Comparison of ENCODE assay signal across 8 mouse cellular contexts in genomic region chr7:45365742-45366651, GRCm38 (mm10). TPM values are rescaled to one million over a fixed set of nuclear protein-coding genes. Genes with fewer than 3 reads are reported as not detected.
DNase-seq lines count a peak whose midpoint lies in the region; ATAC-seq lines count a peak whose summit lies in the region.

No protein-coding gene starts in this region.

- DNase-seq in layer of hippocampus, postnatal 10 days (ENCODE audit: low spot score in 2 of 2): peak; percentile 51 to 60
- no peak for DNase-seq in layer of hippocampus, adult 11-12 months (ENCODE audit: low spot score)
- DNase-seq in retina, embryonic 14.5 days (ENCODE audit: low spot score): peak; percentile 44
- DNase-seq in layer of hippocampus, adult 8-10 months (ENCODE audit: low spot score in 2 of 2): no peak

- peak overlapping the region; percentile 40 for H3K4me3 ChIP-seq in brown adipose tissue, adult 24 weeks (ENCODE audit: insufficient read depth, low read depth, low read length)
- peak overlapping the region; percentile 77 for H3K4me3 ChIP-seq in forebrain, embryonic 15.5 days
- H3K4me3 ChIP-seq in intestine, embryonic 15.5 days (replicated peaks): peak overlapping the region; percentile 59
- peak overlapping the region; percentile 62 for H3K4me3 ChIP-seq in lung, embryonic 15.5 days

- 5% methylated on average over 35 of the region's 35 CpGs for WGBS in forebrain, embryonic 15.5 days
- WGBS in intestine, embryonic 15.5 days: 3% methylated on average over 35 of the region's 35 CpGs
- 2% methylated on average over 34 of the region's 35 CpGs for WGBS in lung, embryonic 15.5 days

- peaks cover 8% of the 10 kb centered on the region; the same call in 1 of the 2 replicates for H3K4me1 ChIP-seq in brown adipose tissue, adult 24 weeks (ENCODE audit: control insufficient read depth, insufficient read depth, insufficient read length, low read length)
- peaks cover 53% of the 10 kb centered on the region for H3K4me1 ChIP-seq in forebrain, embryonic 15.5 days
- H3K4me1 ChIP-seq in intestine, embryonic 15.5 days (replicated peaks): peaks cover 38% of the 10 kb centered on the region
- H3K4me1 ChIP-seq in lung, embryonic 15.5 days: peaks cover 50% of the 10 kb centered on the region

- H3K27me3 ChIP-seq in forebrain, embryonic 15.5 days: peaks cover 14% of the 10 kb centered on the region; the same call in 1 of the 2 replicates
- H3K27me3 ChIP-seq in intestine, embryonic 15.5 days (replicated peaks): peaks cover 38% of the 10 kb centered on the region
- peaks cover 79% of the 10 kb centered on the region for H3K27me3 ChIP-seq in lung, embryonic 15.5 days

- peak overlapping the region; percentile 93 for H3K4me2 ChIP-seq in forebrain, embryonic 15.5 days (replicated peaks)
- peak overlapping the region; percentile 99 for H3K4me2 ChIP-seq in intestine, embryonic 15.5 days (replicated peaks)
- H3K4me2 ChIP-seq in lung, embryonic 15.5 days: peak overlapping the region; percentile 100

- no peak overlapping the region for H3K27ac ChIP-seq in brown adipose tissue, adult 24 weeks (replicated peaks; ENCODE audit: low read depth, low read length)
- H3K27ac ChIP-seq in forebrain, embryonic 15.5 days (replicated peaks): peak overlapping the region; percentile 73
- H3K27ac ChIP-seq in intestine, embryonic 15.5 days: no peak overlapping the region
- no peak overlapping the region for H3K27ac ChIP-seq in lung, embryonic 15.5 days

- H3K9me3 ChIP-seq in forebrain, embryonic 15.5 days: no peaks in the 10 kb centered on the region
- no peaks in the 10 kb centered on the region for H3K9me3 ChIP-seq in intestine, embryonic 15.5 days
- no peaks in the 10 kb centered on the region for H3K9me3 ChIP-seq in lung, embryonic 15.5 days

- peak overlapping the region; percentile 90 for H3K9ac ChIP-seq in forebrain, embryonic 15.5 days (replicated peaks)
- H3K9ac ChIP-seq in intestine, embryonic 15.5 days: peak overlapping the region; percentile 58
- H3K9ac ChIP-seq in lung, embryonic 15.5 days: peak overlapping the region; percentile 58

- no peak for ATAC-seq in forebrain, embryonic 15.5 days (replicated peaks)
- ATAC-seq in intestine, embryonic 15.5 days: no peak
- no peak for ATAC-seq in lung, embryonic 15.5 days (ENCODE audit: borderline replicate concordance, extremely low read depth, low FRiP score, low TSS enrichment)

- no peaks in the 10 kb centered on the region for H3K36me3 ChIP-seq in forebrain, embryonic 15.5 days
- no peaks in the 10 kb centered on the region for H3K36me3 ChIP-seq in intestine, embryonic 15.5 days
- no peaks in the 10 kb centered on the region for H3K36me3 ChIP-seq in lung, embryonic 15.5 days

RNA-seq across cellular contexts. Expression of gene Ppfia3, which starts 0.8 kb away (rescaled TPM):
- 100 to 1,000 TPM; 124 to 128 TPM for total RNA-seq in layer of hippocampus, postnatal 10 days (2021)
- not detected in 2 replicates for polyA plus RNA-seq in brown adipose tissue, adult 24 weeks (2012; ENCODE audit: insufficient read depth, insufficient read length, missing spikeins)
- polyA plus RNA-seq in forebrain, embryonic 15.5 days (2015; fragmentation: Nextera tagmentation; extraction: Ambion mirVana): 18.3 and 20.1 TPM in 2 replicates
- 5.6 and 6.9 TPM in 2 replicates for polyA plus RNA-seq in intestine, embryonic 15.5 days (2015; fragmentation: Nextera tagmentation; extraction: Ambion mirVana)
- 3.1 TPM in 2 replicates for polyA plus RNA-seq in lung, embryonic 15.5 days (2015; fragmentation: Nextera tagmentation; extraction: Ambion mirVana)
- total RNA-seq in layer of hippocampus, adult 8-10 months (2022): 100 to 1,000 TPM; 123 to 143 (median 133) TPM

RNA-seq across cellular contexts. Expression of gene Lin7b, which starts 4.4 kb away (rescaled TPM):
- total RNA-seq in layer of hippocampus, postnatal 10 days (2021): 100 to 1,000 TPM; 137 to 163 TPM
- polyA plus RNA-seq in brown adipose tissue, adult 24 weeks (2012; ENCODE audit: insufficient read depth, insufficient read length, missing spikeins): not detected in 2 replicates
- 9.1 and 10.5 TPM in 2 replicates for polyA plus RNA-seq in forebrain, embryonic 15.5 days (2015; fragmentation: Nextera tagmentation; extraction: Ambion mirVana)
- 1.9 and 2.4 TPM in 2 replicates for polyA plus RNA-seq in intestine, embryonic 15.5 days (2015; fragmentation: Nextera tagmentation; extraction: Ambion mirVana)
- 0.60 and 0.92 TPM in 2 replicates for polyA plus RNA-seq in lung, embryonic 15.5 days (2015; fragmentation: Nextera tagmentation; extraction: Ambion mirVana)
- total RNA-seq in layer of hippocampus, adult 8-10 months (2022): 100 to 1,000 TPM; 131 to 156 (median 140) TPM

RNA-seq across cellular contexts. Expression of gene Snrnp70, which starts 29.5 kb away (rescaled TPM):
- 100 to 1,000 TPM; 393 to 440 TPM for total RNA-seq in layer of hippocampus, postnatal 10 days (2021)
- polyA plus RNA-seq in brown adipose tissue, adult 24 weeks (2012; ENCODE audit: insufficient read depth, insufficient read length, missing spikeins): 69.0 and 82.7 TPM in 2 replicates
- polyA plus RNA-seq in forebrain, embryonic 15.5 days (2015; fragmentation: Nextera tagmentation; extraction: Ambion mirVana): 220 and 231 TPM in 2 replicates
- 195 and 200 TPM in 2 replicates for polyA plus RNA-seq in intestine, embryonic 15.5 days (2015; fragmentation: Nextera tagmentation; extraction: Ambion mirVana)
- 224 and 229 TPM in 2 replicates for polyA plus RNA-seq in lung, embryonic 15.5 days (2015; fragmentation: Nextera tagmentation; extraction: Ambion mirVana)
- 100 to 1,000 TPM; 387 to 503 (median 439) TPM for total RNA-seq in layer of hippocampus, adult 8-10 months (2022)

RNA-seq across cellular contexts. Expression of gene Hrc, which starts 30.9 kb away (rescaled TPM):
- total RNA-seq in layer of hippocampus, postnatal 10 days (2021): under 1 TPM; 0.85 to 0.96 TPM
- 8.1 and 16.2 TPM in 2 replicates for polyA plus RNA-seq in brown adipose tissue, adult 24 weeks (2012; ENCODE audit: insufficient read depth, insufficient read length, missing spikeins)
- polyA plus RNA-seq in forebrain, embryonic 15.5 days (2015; fragmentation: Nextera tagmentation; extraction: Ambion mirVana): 0.10 and 0.23 TPM in 2 replicates
- 0.97 and 1.2 TPM in 2 replicates for polyA plus RNA-seq in intestine, embryonic 15.5 days (2015; fragmentation: Nextera tagmentation; extraction: Ambion mirVana)
- 1.7 and 2.3 TPM in 2 replicates for polyA plus RNA-seq in lung, embryonic 15.5 days (2015; fragmentation: Nextera tagmentation; extraction: Ambion mirVana)
- under 1 TPM in 2 of 4 experiments, not detected in 2; 0.21 to 0.39 TPM for total RNA-seq in layer of hippocampus, adult 8-10 months (2022)

RNA-seq across cellular contexts. Expression of gene Trpm4, which starts 32.4 kb away (rescaled TPM):
- 10 to 100 TPM; 19.6 to 20.9 TPM for total RNA-seq in layer of hippocampus, postnatal 10 days (2021)
- 4.0 and 5.0 TPM in 2 replicates for polyA plus RNA-seq in brown adipose tissue, adult 24 weeks (2012; ENCODE audit: insufficient read depth, insufficient read length, missing spikeins)
- 9.3 and 11.0 TPM in 2 replicates for polyA plus RNA-seq in forebrain, embryonic 15.5 days (2015; fragmentation: Nextera tagmentation; extraction: Ambion mirVana)
- polyA plus RNA-seq in intestine, embryonic 15.5 days (2015; fragmentation: Nextera tagmentation; extraction: Ambion mirVana): 20.4 and 29.1 TPM in 2 replicates
- 19.1 and 20.0 TPM in 2 replicates for polyA plus RNA-seq in lung, embryonic 15.5 days (2015; fragmentation: Nextera tagmentation; extraction: Ambion mirVana)
- 10 to 100 TPM; 16.0 to 25.6 (median 19.4) TPM for total RNA-seq in layer of hippocampus, adult 8-10 months (2022)

Comparison
In these comparisons a context has a peak if more than half of its experiments do, and no peak if none do; other contexts are left out.
1. DNase-seq: peak in layer of hippocampus, postnatal 10 days (2 of 2) and retina, embryonic 14.5 days (single experiment); none in layer of hippocampus, adult 11-12 months (single experiment) and layer of hippocampus, adult 8-10 months (0 of 2).
2. Peak in every context shown above with its lines, with median percentiles within 50 percentile points of each other: H3K4me3 ChIP-seq, H3K4me2 ChIP-seq and H3K9ac ChIP-seq.